Comparison of ENCODE assay signal across 7 mouse cellular contexts in the genomic region with DNA sequence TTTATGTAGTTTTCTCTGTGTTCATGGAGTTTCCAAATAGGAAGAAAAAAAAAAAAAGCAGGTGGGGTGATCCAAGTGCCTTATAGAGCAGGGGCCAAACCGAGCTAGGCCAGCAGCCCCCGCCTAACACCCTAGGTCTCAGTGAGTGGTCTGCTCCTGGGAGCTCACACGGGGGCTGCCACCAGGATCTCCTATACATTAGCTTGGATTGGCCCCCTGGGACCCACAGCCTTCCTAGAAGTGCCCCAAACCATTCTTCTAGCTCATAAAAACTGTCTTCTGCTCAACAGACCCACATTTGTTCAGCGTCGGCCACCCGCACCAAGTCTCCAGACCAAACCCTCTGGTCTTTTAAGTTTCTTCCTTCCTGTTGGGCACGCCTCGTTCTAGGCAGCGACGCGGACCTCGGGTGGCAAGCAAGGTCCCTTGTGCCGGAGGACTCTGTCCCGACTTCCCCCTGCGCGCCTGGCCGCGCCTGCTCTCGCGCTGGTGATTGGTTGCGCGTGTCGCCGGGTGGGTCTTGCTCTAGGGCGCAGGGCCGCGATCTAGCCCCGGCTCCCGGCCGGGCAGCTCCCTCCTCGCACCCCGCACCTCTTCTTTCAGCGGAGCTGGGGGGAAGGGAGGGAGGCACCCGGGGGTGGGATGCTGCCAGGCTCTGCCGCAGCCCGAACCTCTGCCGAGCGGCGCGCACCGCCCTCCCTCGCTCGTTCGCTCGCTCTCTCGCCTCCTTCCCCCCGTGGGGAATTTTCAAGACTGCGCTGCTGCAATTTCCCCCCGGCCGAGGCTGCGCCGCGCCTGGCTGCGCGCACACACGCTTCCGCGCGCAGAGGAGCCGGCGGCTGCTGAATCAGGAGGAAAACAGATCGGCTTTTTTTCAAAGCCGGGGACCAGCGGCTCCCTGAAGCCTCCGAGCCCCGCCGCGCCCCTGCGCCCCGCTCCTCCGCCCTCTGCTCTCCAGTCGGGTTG. TPM values are rescaled to one million over a fixed set of nuclear protein-coding genes. Genes with fewer than 3 reads are reported as not detected.
A peak's percentile ranks its signal among the peaks of the same experiment; 100 is the strongest.
DNase-seq lines count a peak whose midpoint lies in the region; ATAC-seq lines count a peak whose summit lies in the region.

No protein-coding gene starts in this region.

- intact Hi-C loops in left cerebral cortex, postnatal 14 days (cut with DNase I), result no loop called here

- H3K4me2 ChIP-seq in hindbrain, embryonic 14.5 days (replicated peaks), result peak overlapping the region; percentile 84

- peak overlapping the region; percentile 86 for H3K4me3 ChIP-seq in hindbrain, embryonic 14.5 days (replicated peaks; ENCODE audit: low read length)
- H3K4me3 ChIP-seq in macrophage (ENCODE audit: inconsistent target), result peak overlapping the region; percentile 47

- no peaks in the 10 kb centered on the region for H3K9me3 ChIP-seq in hindbrain, embryonic 14.5 days (ENCODE audit: control insufficient read depth, low read length)

- peak; percentile 83 for ATAC-seq in hindbrain, embryonic 14.5 days (ENCODE audit: low FRiP score)

- 2% methylated on average over 66 of the region's 72 CpGs for WGBS in hindbrain, embryonic 14.5 days
- WGBS in macrophage (ENCODE audit: missing documents), result 5% methylated on average over 60 of the region's 72 CpGs

- H3K27me3 ChIP-seq in hindbrain, embryonic 14.5 days (ENCODE audit: control insufficient read depth, insufficient read depth, low read length), result no peaks in the 10 kb centered on the region
- H3K27me3 ChIP-seq in splenic B cell, adult 2 months (ENCODE audit: control insufficient read depth, insufficient read depth, low read length, poor library complexity, severe bottlenecking), result no peaks in the 10 kb centered on the region; the same call in 1 of the 2 replicates

- peak overlapping the region; percentile 92 for H3K9ac ChIP-seq in hindbrain, embryonic 14.5 days

- peak; percentile 56 for DNase-seq in adrenal gland, postnatal 10 days
- DNase-seq in cerebellum, postnatal 10 days, result peak; percentile 78 to 81
- peak; percentile 44 to 57 for DNase-seq in frontal cortex, postnatal 25 days (ENCODE audit: low spot score in 2 of 2)
- peak; percentile 82 for DNase-seq in hindbrain, embryonic 14.5 days (ENCODE audit: low spot score)
- DNase-seq in left cerebral cortex, postnatal 14 days (ENCODE audit: low spot score in 2 of 2), result peak; percentile 67 to 78
- peak; percentile 10 for DNase-seq in splenic B cell, adult 2 months (ENCODE audit: low read depth, low spot score)

- H3K36me3 ChIP-seq in hindbrain, embryonic 14.5 days (replicated peaks; ENCODE audit: control insufficient read depth, insufficient read depth), result no peaks in the 10 kb centered on the region
- H3K36me3 ChIP-seq in macrophage (ENCODE audit: inconsistent target), result no peaks in the 10 kb centered on the region
- H3K36me3 ChIP-seq in splenic B cell, adult 2 months (ENCODE audit: control insufficient read depth, insufficient read depth, low read length, poor library complexity, severe bottlenecking), result no peaks in the 10 kb centered on the region

- peak overlapping the region; percentile 93 for H3K27ac ChIP-seq in hindbrain, embryonic 14.5 days
- H3K27ac ChIP-seq in macrophage, result peak overlapping the region; percentile 68

- H3K79me2 ChIP-seq in macrophage (ENCODE audit: inconsistent target), result peaks cover 30% of the 10 kb centered on the region; the same call in 1 of the 2 replicates

- peaks cover 30% of the 10 kb centered on the region for H3K4me1 ChIP-seq in hindbrain, embryonic 14.5 days (replicated peaks; ENCODE audit: control insufficient read depth, insufficient read depth, low read length)

RNA-seq across cellular contexts. Expression of gene Cacna1a, which starts 25.9 kb away (rescaled TPM):
- total RNA-seq in adrenal gland, postnatal 10 days (2021), result 1 to 10 TPM; 5.3 to 9.5 TPM
- polyA plus RNA-seq in hindbrain, embryonic 14.5 days (2014; fragmentation: Nextera tagmentation; extraction: Ambion mirVana), result 14.1 and 18.5 TPM in 2 replicates
- total RNA-seq in left cerebral cortex, postnatal 14 days (2021), result 100 to 1,000 TPM; 288 to 326 TPM
- 100 to 1,000 TPM; 172 to 853 (median 357) TPM for total RNA-seq in macrophage (2018; cell fraction: chromatin; rRNA removed)
- 10 to 100 TPM in 18 of 26 experiments, 1 to 10 TPM in 8; 5.6 to 30.3 (median 17.9) TPM for total RNA-seq in macrophage (2018; cell fraction: cytosol; rRNA removed)
- total RNA-seq in macrophage (2018; cell fraction: nucleus; rRNA removed), result 100 to 1,000 TPM in 14 of 26 experiments, 10 to 100 TPM in 12; 26.5 to 312 (median 110) TPM
- 15.7 to 19.4 TPM (median 18.6 TPM) in 3 replicates for polyA plus RNA-seq in macrophage (2018)

Comparison
In these comparisons a context has a peak if more than half of its experiments do, and no peak if none do; other contexts are left out.
1. Peak in every context shown above with its lines: DNase-seq, ATAC-seq, H3K4me3 ChIP-seq and H3K27ac ChIP-seq.
2. DNase-seq: peak in every context shown above with its lines; median percentile 82 in hindbrain, embryonic 14.5 days; 80 in cerebellum, postnatal 10 days; 72 in left cerebral cortex, postnatal 14 days; 56 in adrenal gland, postnatal 10 days; 50 in frontal cortex, postnatal 25 days; 10 in splenic B cell, adult 2 months.
3. RNA of gene Cacna1a, which starts 25.9 kb away (total RNA-seq): 288 to 326 TPM in left cerebral cortex, postnatal 14 days; 5.3 to 9.5 TPM in adrenal gland, postnatal 10 days; every median in the first group is over 10 times any median in the second.